Mouse (Mus musculus): ENCODE data around the gene Aldh2. TPM values are rescaled to one million over a fixed set of nuclear protein-coding genes. Genes with fewer than 3 reads are reported as not detected.

The Aldh2 gene
- polyA plus RNA-seq, 2 experiments: 108 to 328 TPM

DNA sequence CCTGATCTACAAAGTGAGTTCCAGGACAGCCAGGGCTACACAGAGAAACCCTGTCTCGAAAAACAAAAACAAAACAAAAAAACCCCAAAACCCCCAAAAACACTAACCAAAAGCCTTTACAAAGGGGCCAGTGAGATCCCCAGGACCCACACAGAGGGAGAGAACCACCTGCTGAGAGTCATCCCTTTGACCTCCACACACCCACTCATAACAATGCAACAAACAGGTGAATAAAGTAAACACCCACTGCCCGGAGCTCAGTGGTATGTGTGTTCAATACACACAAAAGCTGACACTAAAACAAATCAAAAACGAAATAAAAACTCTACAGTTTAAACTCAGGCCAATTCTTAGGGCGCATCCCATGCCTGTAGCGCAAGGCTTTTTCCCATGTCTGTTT lies 53.6 kb downstream of the Aldh2 start:
- ATAC-seq (ENCODE audit: low FRiP score, low read depth) (no peak), DNase-seq (ENCODE audit: low spot score) (no peak)
- no peak for TF ChIP-seq POLR2A (IDR thresholded peaks at IDR 0.05; ENCODE audit: borderline replicate concordance, extremely low read depth, insufficient read depth, insufficient read length)
- Histone ChIP-seq H3K4me1 (ENCODE audit: control insufficient read depth, insufficient read depth, low read length) (peaks cover 7% of the 10 kb centered on the region), H3K9ac (ENCODE audit: low read depth, low read length, severe bottlenecking) (no peak overlapping the region), H3K27ac (replicated peaks; ENCODE audit: low read depth, low read length) (no peak overlapping the region), H3K27me3 (ENCODE audit: control insufficient read depth, insufficient read depth, low read length) (no peaks in the 10 kb centered on the region), H3K36me3 (ENCODE audit: control insufficient read depth, insufficient read depth, low read length) (peaks cover 42% of the 10 kb centered on the region), H3K4me3 (replicated peaks; ENCODE audit: low read length) (no peak overlapping the region), H3K4me2 (replicated peaks; ENCODE audit: low read depth, low read length, severe bottlenecking) (no peak overlapping the region), H3K9me3 (ENCODE audit: control insufficient read depth, low read length) (no peaks in the 10 kb centered on the region)
- 95% methylated on average over 5 of the region's 5 CpGs for WGBS

DNA sequence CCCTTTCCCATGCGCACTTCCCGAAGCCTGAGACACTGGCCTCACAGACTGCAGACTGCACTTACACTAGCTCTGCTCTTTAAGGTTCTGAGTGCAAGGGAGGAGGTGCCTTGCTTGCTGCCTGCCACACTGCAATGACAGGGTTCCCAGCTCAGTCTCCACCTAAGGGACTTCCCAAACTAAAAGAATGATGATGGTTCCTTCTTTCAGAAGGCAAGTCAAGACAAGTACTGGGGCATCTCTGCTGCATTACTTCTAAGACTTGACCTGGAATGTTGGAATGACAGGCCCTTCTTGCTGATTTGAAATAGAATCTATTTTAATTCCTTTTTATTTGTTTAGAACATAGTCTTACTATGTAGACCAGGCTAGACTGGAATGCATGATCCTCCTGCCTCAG lies 56.0 kb downstream of the Aldh2 start:
- Histone ChIP-seq H3K9ac (ENCODE audit: low read depth, low read length, severe bottlenecking) (no peak overlapping the region), H3K27ac (replicated peaks; ENCODE audit: low read depth, low read length) (no peak overlapping the region), H3K36me3 (ENCODE audit: control insufficient read depth, insufficient read depth, low read length) (peaks cover 65% of the 10 kb centered on the region), H3K4me2 (replicated peaks; ENCODE audit: low read depth, low read length, severe bottlenecking) (no peak overlapping the region), H3K9me3 (ENCODE audit: control insufficient read depth, low read length) (no peaks in the 10 kb centered on the region), H3K27me3 (ENCODE audit: control insufficient read depth, insufficient read depth, low read length) (no peaks in the 10 kb centered on the region), H3K4me1 (ENCODE audit: control insufficient read depth, insufficient read depth, low read length) (no peaks in the 10 kb centered on the region), H3K4me3 (replicated peaks; ENCODE audit: low read length) (no peak overlapping the region)
- no peak for TF ChIP-seq POLR2A (IDR thresholded peaks at IDR 0.05; ENCODE audit: borderline replicate concordance, extremely low read depth, insufficient read depth, insufficient read length)
- ATAC-seq (ENCODE audit: low FRiP score, low read depth): no peak
- 94% methylated on average over 2 of the region's 2 CpGs for WGBS
- no peak for DNase-seq (ENCODE audit: low spot score)

DNA sequence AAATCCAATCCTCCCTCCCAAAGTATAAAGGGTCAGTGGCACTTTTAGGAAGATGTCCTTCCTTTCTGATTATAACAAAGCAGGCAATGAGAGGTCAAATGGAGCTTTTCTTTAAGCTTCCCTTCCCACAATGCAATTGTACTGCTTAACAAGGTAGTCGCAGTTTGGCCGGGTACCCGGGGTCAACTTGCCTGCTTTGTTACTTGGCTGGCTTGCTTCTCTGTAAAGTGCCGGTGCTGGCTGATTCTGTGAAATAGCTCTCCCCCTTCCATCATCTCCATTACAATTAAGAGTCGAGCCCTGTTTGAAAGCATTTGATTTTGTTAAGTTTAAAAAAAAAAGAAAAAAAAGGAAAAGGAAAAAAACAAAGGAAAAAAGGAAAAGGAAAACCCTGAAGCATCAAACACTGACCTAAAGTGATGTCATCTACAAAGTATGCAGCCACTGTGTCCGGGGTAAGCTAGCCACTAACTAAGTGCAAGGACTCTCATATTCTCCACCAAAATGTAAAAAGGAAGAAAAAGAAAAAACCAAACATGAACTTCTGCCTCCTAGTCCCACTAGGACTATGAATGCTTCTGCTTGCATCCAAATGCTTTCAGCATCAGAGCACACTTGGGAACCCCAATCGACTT lies 56.6 kb downstream of the Aldh2 start:
- no peak for DNase-seq (ENCODE audit: low spot score)
- Histone ChIP-seq H3K4me3 (replicated peaks; ENCODE audit: low read length) (no peak overlapping the region), H3K9me3 (ENCODE audit: control insufficient read depth, low read length) (no peaks in the 10 kb centered on the region), H3K36me3 (ENCODE audit: control insufficient read depth, insufficient read depth, low read length) (peaks cover 70% of the 10 kb centered on the region), H3K27me3 (ENCODE audit: control insufficient read depth, insufficient read depth, low read length) (no peaks in the 10 kb centered on the region), H3K27ac (replicated peaks; ENCODE audit: low read depth, low read length) (no peak overlapping the region), H3K4me2 (replicated peaks; ENCODE audit: low read depth, low read length, severe bottlenecking) (no peak overlapping the region), H3K9ac (ENCODE audit: low read depth, low read length, severe bottlenecking) (no peak overlapping the region), H3K4me1 (ENCODE audit: control insufficient read depth, insufficient read depth, low read length) (no peaks in the 10 kb centered on the region)
- ATAC-seq (ENCODE audit: low FRiP score, low read depth): no peak
- 82% methylated on average over 7 of the region's 7 CpGs for WGBS
- no peak for TF ChIP-seq POLR2A (IDR thresholded peaks at IDR 0.05; ENCODE audit: borderline replicate concordance, extremely low read depth, insufficient read depth, insufficient read length)

DNA sequence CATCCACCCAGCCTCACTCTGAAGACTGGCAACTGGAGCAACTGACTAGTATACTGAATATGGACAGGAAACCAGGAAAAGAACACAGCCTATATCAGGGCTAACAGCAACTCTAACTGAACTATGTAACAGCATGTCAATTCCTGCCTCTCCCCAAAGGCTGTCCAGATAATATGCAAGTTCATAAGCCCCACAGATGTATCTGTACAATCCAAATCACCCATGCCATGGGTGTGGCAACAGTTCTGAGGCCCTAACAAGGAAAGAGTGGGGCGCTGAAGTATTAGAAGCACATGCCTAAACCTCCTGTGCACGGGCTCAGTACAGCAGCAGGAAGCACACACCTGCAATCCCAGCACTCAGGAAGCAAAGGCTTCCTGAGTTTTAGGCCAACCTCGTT lies 58.5 kb downstream of the Aldh2 start:
- Histone ChIP-seq H3K27ac (replicated peaks; ENCODE audit: low read depth, low read length) (no peak overlapping the region), H3K4me2 (replicated peaks; ENCODE audit: low read depth, low read length, severe bottlenecking) (no peak overlapping the region), H3K27me3 (ENCODE audit: control insufficient read depth, insufficient read depth, low read length) (no peaks in the 10 kb centered on the region), H3K9ac (ENCODE audit: low read depth, low read length, severe bottlenecking) (no peak overlapping the region), H3K4me1 (ENCODE audit: control insufficient read depth, insufficient read depth, low read length) (no peaks in the 10 kb centered on the region), H3K36me3 (ENCODE audit: control insufficient read depth, insufficient read depth, low read length) (peaks cover 87% of the 10 kb centered on the region), H3K9me3 (ENCODE audit: control insufficient read depth, low read length) (no peaks in the 10 kb centered on the region), H3K4me3 (replicated peaks; ENCODE audit: low read length) (no peak overlapping the region)
- no peak for TF ChIP-seq POLR2A (IDR thresholded peaks at IDR 0.05; ENCODE audit: borderline replicate concordance, extremely low read depth, insufficient read depth, insufficient read length)
- 93% methylated on average over 3 of the region's 3 CpGs for WGBS
- ATAC-seq (ENCODE audit: low FRiP score, low read depth) (no peak), DNase-seq (ENCODE audit: low spot score) (no peak)

DNA sequence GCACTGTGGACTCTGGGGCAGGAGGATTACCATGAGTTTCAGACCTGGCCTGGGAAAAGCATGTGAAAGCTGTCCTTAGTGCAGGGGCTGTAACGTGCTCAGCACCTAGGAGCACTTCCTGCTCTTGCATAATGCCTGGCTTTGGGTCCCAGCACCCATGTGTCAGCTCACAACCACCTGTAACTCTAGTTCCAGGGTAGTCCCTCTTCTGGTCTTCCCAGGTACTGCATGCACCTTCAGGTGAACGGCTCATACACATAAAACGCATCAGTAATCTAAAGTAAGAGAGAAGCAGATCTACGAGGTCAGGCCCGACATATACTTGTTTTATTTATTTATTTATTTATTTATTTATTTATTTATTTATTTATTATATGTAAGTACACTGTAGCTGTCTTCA lies 59.1 kb downstream of the Aldh2 start:
- Histone ChIP-seq H3K27ac (replicated peaks; ENCODE audit: low read depth, low read length) (no peak overlapping the region), H3K9ac (ENCODE audit: low read depth, low read length, severe bottlenecking) (no peak overlapping the region), H3K4me1 (ENCODE audit: control insufficient read depth, insufficient read depth, low read length) (no peaks in the 10 kb centered on the region), H3K27me3 (ENCODE audit: control insufficient read depth, insufficient read depth, low read length) (no peaks in the 10 kb centered on the region), H3K9me3 (ENCODE audit: control insufficient read depth, low read length) (no peaks in the 10 kb centered on the region), H3K4me2 (replicated peaks; ENCODE audit: low read depth, low read length, severe bottlenecking) (no peak overlapping the region), H3K4me3 (replicated peaks; ENCODE audit: low read length) (no peak overlapping the region), H3K36me3 (ENCODE audit: control insufficient read depth, insufficient read depth, low read length) (peaks cover 93% of the 10 kb centered on the region)
- ATAC-seq (ENCODE audit: low FRiP score, low read depth) (no peak), DNase-seq (ENCODE audit: low spot score) (no peak)
- no peak for TF ChIP-seq POLR2A (IDR thresholded peaks at IDR 0.05; ENCODE audit: borderline replicate concordance, extremely low read depth, insufficient read depth, insufficient read length)
- 93% methylated on average over 5 of the region's 5 CpGs for WGBS

DNA sequence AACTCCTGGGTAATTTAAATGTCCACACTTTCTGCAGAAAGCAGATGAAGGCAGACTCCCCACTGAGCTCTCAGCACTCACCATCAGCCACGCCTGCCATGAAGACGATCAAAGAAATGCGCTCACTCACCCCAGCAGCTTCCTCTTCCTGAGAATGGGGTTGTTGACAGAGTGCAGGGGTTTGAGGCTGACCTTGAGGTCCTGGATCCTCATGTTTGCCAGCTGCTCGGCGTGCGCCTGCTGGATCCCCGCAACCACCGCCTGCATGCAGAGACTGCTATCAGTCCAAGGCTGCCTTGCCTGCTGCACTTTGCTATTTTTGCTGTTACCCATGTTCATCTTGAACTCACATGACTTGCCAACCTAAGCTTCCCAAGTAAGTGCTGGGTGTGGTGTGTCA lies 66.7 kb downstream of the Aldh2 start:
- peaks cover 86% of the 10 kb centered on the region for H3K36me3 ChIP-seq (ENCODE audit: control insufficient read depth, insufficient read depth, low read length)
- 76% methylated on average over 8 of the region's 8 CpGs for WGBS

More for the DNA sequence above, 66.7 kb downstream of the Aldh2 start:
- DNase-seq (ENCODE audit: low spot score): no peak
- H3K9me3 ChIP-seq (ENCODE audit: control insufficient read depth, low read length): no peaks in the 10 kb centered on the region
- TF ChIP-seq POLR2A (IDR thresholded peaks at IDR 0.05; ENCODE audit: borderline replicate concordance, extremely low read depth, insufficient read depth, insufficient read length): no peak
- no peaks in the 10 kb centered on the region for H3K4me1 ChIP-seq (ENCODE audit: control insufficient read depth, insufficient read depth, low read length)
- H3K27me3 ChIP-seq (ENCODE audit: control insufficient read depth, insufficient read depth, low read length): no peaks in the 10 kb centered on the region
- no peak overlapping the region for H3K4me2 ChIP-seq (replicated peaks; ENCODE audit: low read depth, low read length, severe bottlenecking)
- no peak overlapping the region for H3K4me3 ChIP-seq (replicated peaks; ENCODE audit: low read length)
- H3K27ac ChIP-seq (replicated peaks; ENCODE audit: low read depth, low read length): no peak overlapping the region
- no peak for ATAC-seq (ENCODE audit: low FRiP score, low read depth)
- no peak overlapping the region for H3K9ac ChIP-seq (ENCODE audit: low read depth, low read length, severe bottlenecking)
